Mouse (Mus musculus): Measurements from ENCODE around the gene Tcte3. TPM values are rescaled to one million over a fixed set of nuclear protein-coding genes. Genes with fewer than 3 reads are reported as not detected.
"Not testable (repeated sequence)": the region's sequence is repeated elsewhere in the genome, so short reads cannot be mapped to it uniquely, and the experiment has no call there.

Gene Tcte3
- polyA plus RNA-seq, 1 experiment from 2014 or later, result not detected

- H3K27ac ChIP-seq; H3K36me3 ChIP-seq; H3K4me1 ChIP-seq; H3K4me3 ChIP-seq; H3K9me3 ChIP-seq; H3K9ac ChIP-seq; ATAC-seq (ENCODE audit: insufficient number of reproducible peaks, insufficient read depth, low FRiP score, low TSS enrichment, low read depth); H3K27me3 ChIP-seq; H3K4me2 ChIP-seq: not testable (repeated sequence)
- WGBS, result no CpG with 5 or more reads among the region's 6 CpGs
These were observed 15.8 kb downstream of the Tcte3 start for GRCm38 (mm10) chr17:15025513-15025912.

DNA sequence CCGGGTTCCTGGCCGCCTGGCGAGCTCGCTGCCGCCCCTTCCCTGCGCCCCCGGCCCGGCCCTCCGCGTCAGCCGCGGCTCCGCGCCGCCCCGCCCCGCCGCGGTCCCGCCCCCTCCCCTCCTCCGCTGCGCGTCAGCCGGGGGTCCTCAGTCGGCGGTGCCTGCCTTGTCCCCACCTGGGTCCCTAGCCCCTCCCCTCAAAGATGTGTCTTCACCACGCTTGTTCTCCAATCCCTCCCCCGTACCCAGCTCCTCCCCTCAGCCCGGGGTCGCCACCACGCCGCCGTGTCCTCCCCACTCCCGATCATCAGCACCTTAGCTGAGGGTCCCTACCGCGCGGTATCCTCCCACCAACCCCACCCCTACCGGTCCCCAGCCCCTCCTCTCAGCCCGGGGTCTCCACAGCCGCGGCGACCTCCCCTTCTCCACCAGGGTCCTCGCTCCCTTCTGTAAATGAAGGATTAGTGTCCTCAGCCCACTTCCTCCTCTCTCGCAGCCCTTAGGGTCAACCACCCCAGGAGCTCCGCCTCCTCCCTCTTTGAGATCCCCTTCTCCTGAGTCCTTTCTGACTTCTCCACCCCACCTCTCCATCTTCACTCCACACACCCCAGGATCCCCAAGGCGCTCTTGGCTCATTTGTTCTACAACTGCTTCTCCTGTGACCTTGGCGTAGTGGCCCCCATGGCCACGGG lies 16.6 kb downstream of the Tcte3 start:
- ATAC-seq (ENCODE audit: insufficient number of reproducible peaks, insufficient read depth, low FRiP score, low TSS enrichment, low read depth), result peak; percentile 87
- H3K4me2 ChIP-seq, H3K27me3 ChIP-seq, H3K4me3 ChIP-seq, H3K4me1 ChIP-seq, H3K36me3 ChIP-seq, H3K9me3 ChIP-seq, H3K27ac ChIP-seq, H3K9ac ChIP-seq: not testable (repeated sequence)
- no CpG with 5 or more reads among the region's 48 CpGs for WGBS

DNA sequence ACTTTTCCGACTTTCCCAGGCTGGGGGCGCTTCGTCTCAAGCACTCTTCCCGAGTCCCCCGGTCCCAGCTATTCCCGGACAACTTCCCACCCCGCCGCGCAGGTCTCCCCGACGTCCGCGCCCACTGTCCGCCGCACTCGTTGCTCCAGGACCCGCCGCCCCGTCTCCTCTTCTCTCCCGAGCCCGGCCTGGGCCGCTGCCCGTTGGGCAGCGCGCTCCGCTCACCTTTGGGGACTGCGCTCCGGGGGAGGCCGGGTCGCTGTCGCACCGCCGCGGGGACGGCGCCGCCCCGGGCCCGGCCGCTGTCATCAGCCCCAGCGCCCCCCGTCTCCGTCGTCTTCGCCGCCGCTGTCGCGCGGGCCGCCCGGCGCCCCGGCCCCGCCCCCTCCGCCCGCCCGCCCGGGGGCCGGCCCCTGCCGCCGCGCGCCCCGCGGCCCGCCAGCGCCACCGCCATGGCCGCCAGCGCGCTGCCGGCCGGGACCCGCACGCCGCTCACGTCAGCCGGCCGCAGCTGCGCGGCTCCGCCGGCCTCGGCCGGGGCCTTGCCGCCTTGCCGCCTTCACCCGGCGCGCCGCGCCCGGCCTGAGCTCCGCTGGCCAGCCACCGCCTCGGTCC lies 17.3 kb downstream of the Tcte3 start:
- H3K4me3 ChIP-seq, H3K9ac ChIP-seq, H3K27ac ChIP-seq, H3K27me3 ChIP-seq, H3K9me3 ChIP-seq, H3K4me1 ChIP-seq, H3K36me3 ChIP-seq, H3K4me2 ChIP-seq: not testable (repeated sequence)
- ATAC-seq (ENCODE audit: insufficient number of reproducible peaks, insufficient read depth, low FRiP score, low TSS enrichment, low read depth), result peak; percentile 68
- no CpG with 5 or more reads among the region's 97 CpGs for WGBS

GRCm38 (mm10) chr17:15021503-15022220 lies 19.6 kb downstream of the Tcte3 start:
- not testable (repeated sequence) for H3K36me3 ChIP-seq; H3K9me3 ChIP-seq; H3K27me3 ChIP-seq; H3K4me1 ChIP-seq; ATAC-seq (ENCODE audit: insufficient number of reproducible peaks, insufficient read depth, low FRiP score, low TSS enrichment, low read depth); H3K4me3 ChIP-seq; H3K9ac ChIP-seq; H3K4me2 ChIP-seq
- H3K27ac ChIP-seq, result 0 out of 2 replicates have a peak overlapping the region, but pooled peaks have one; percentile 36
- 64% methylated on average over 3 of the region's 3 CpGs for WGBS

- peak; percentile 96 for ATAC-seq (ENCODE audit: insufficient number of reproducible peaks, insufficient read depth, low FRiP score, low TSS enrichment, low read depth)
- not testable (repeated sequence) for H3K36me3 ChIP-seq
These were observed 31.4 kb downstream of the Tcte3 start, which contains the start of gene Gm3435 for GRCm38 (mm10) chr17:15009706-15010413. TSS of gene Gm3435 (plus strand) at chr17:15010176.

GRCm38 (mm10) chr17:15009088-15009487 lies 32.2 kb downstream of the Tcte3 start:
- no CpG with 5 or more reads among the region's 3 CpGs for WGBS

More at GRCm38 (mm10) chr17:15009706-15010413, 31.4 kb downstream of the Tcte3 start, which contains the start of gene Gm3435:
- not testable (repeated sequence) for H3K4me3 ChIP-seq, H3K9me3 ChIP-seq, H3K27ac ChIP-seq, H3K9ac ChIP-seq, H3K4me1 ChIP-seq, H3K4me2 ChIP-seq, H3K27me3 ChIP-seq
- no CpG with 5 or more reads among the region's 60 CpGs for WGBS

DNA sequence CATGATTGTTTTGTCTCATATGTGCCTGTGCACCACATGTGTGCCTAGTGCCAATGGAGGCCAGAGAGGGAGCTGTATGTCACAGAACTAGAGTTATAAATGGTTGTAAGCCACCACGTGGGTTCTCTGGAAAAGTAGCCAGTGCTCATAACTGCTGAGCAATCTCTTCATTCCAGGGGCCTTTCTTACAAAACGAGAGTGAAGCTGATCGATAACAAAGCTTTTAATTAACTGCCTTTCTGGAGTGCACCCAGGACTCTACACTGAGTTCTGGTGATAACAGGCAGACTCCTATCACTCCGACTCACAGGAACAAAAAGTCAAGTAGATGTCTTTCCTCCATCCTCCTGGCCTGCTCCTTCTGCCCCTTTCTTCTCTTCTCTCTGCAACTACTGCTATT lies 41.2 kb downstream of the Tcte3 start:
- not testable (repeated sequence) for H3K27me3 ChIP-seq; H3K4me2 ChIP-seq; ATAC-seq (ENCODE audit: insufficient number of reproducible peaks, insufficient read depth, low FRiP score, low TSS enrichment, low read depth); H3K9ac ChIP-seq; H3K4me3 ChIP-seq; H3K9me3 ChIP-seq; H3K27ac ChIP-seq; H3K4me1 ChIP-seq; H3K36me3 ChIP-seq
- WGBS, result no CpG with 5 or more reads among the region's 4 CpGs

More at GRCm38 (mm10) chr17:15009088-15009487, 32.2 kb downstream of the Tcte3 start:
- H3K4me1 ChIP-seq; H3K4me2 ChIP-seq; H3K9ac ChIP-seq; H3K27me3 ChIP-seq; ATAC-seq (ENCODE audit: insufficient number of reproducible peaks, insufficient read depth, low FRiP score, low TSS enrichment, low read depth); H3K36me3 ChIP-seq; H3K4me3 ChIP-seq; H3K9me3 ChIP-seq; H3K27ac ChIP-seq: not testable (repeated sequence)

DNA sequence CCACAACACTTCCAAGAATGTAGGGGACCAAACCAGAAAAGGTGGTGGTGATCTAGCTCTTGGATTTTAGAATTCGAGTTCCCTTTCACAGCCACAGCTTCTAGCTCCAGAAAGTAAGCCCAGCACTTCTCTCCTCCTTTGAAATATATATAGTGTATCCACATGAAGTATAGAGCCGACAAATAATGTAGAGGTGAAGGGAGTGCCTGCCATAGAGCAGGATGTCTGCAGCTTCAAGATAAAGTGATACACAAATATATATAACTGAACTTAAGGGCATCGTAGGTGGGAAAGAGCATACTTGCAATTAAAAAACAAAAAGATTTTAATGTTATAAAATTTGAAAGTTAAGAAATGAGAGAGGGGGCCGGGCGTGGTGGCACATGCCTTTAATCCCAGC lies 47.1 kb downstream of the Tcte3 start:
- H3K27me3 ChIP-seq, H3K36me3 ChIP-seq: not testable (repeated sequence)

GRCm38 (mm10) chr17:14993139-14993832 lies 48.0 kb downstream of the Tcte3 start:
- H3K36me3 ChIP-seq, H3K4me2 ChIP-seq, H3K27ac ChIP-seq, H3K4me1 ChIP-seq, H3K4me3 ChIP-seq, H3K9me3 ChIP-seq, H3K27me3 ChIP-seq, H3K9ac ChIP-seq: not testable (repeated sequence)
- peak; percentile 89 for ATAC-seq (ENCODE audit: insufficient number of reproducible peaks, insufficient read depth, low FRiP score, low TSS enrichment, low read depth)
- WGBS, result no CpG with 5 or more reads among the region's 47 CpGs

More for the DNA sequence above, 47.1 kb downstream of the Tcte3 start:
- not testable (repeated sequence) for H3K4me2 ChIP-seq; ATAC-seq (ENCODE audit: insufficient number of reproducible peaks, insufficient read depth, low FRiP score, low TSS enrichment, low read depth); H3K9ac ChIP-seq; H3K4me3 ChIP-seq; H3K9me3 ChIP-seq; H3K4me1 ChIP-seq; H3K27ac ChIP-seq
- no CpG with 5 or more reads among the region's 5 CpGs for WGBS

- no CpG with 5 or more reads among the region's 98 CpGs for WGBS
- H3K27ac ChIP-seq, H3K9ac ChIP-seq, H3K36me3 ChIP-seq, H3K27me3 ChIP-seq, H3K4me2 ChIP-seq, H3K4me3 ChIP-seq, H3K4me1 ChIP-seq, H3K9me3 ChIP-seq: not testable (repeated sequence)
- peak; percentile 63 for ATAC-seq (ENCODE audit: insufficient number of reproducible peaks, insufficient read depth, low FRiP score, low TSS enrichment, low read depth)
These were observed 48.7 kb downstream of the Tcte3 start for GRCm38 (mm10) chr17:14992522-14993138.

All from embryonic facial prominence, embryonic 13.5 days (tissue).